Mouse (Mus musculus) NIH3T3 (cell line): Measurements from ENCODE around the gene Tex101.
"Not testable (repeated sequence)": the region's sequence is repeated elsewhere in the genome, so short reads cannot be mapped to it uniquely, and the experiment has no call there.

Experiments used
- DNase-seq: peaks from one replicate; pipeline ENCODE4 v3.0.0-alpha.2; 2012; ENCODE audit warnings: low read depth

Gene Tex101

DNA sequence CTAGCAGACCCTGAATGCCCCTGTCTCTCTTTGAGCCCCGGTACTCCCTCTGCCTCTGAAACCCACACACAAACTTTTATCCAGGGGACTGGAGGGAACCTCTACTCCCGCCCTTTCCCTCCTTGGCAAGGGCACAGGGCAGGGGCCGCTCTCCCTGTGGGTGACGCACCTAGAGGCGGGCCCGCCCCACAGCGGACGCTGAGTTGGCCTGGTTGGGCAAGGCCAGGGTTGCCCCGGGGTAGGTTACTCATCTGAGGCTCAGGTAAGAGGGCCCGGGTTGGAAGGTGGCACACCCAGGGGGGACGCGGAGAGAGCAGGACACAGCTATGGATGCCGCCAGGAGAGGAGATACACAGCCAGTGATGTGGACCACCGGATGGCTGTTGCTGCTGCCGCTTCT is 40.2 kb downstream of the Tex101 start, which contains the start of gene Lypd3:
Gene Lypd3, plus strand, starts transcription at position 287 of the 400 bp plus-strand sequence.
- DNase-seq, result no peak

GRCm38 (mm10) chr7:24630116-24630880 is 46.2 kb downstream of the Tex101 start:
- no peak for DNase-seq

GRCm38 (mm10) chr7:24629672-24630071 is 46.8 kb downstream of the Tex101 start:
- DNase-seq, result no peak

- peak; percentile 84 for DNase-seq
Measured at GRCm38 (mm10) chr7:24628685-24629610, 47.5 kb downstream of the Tex101 start.

- DNase-seq, result no peak
Measured at GRCm38 (mm10) chr7:24622967-24623366, 53.5 kb downstream of the Tex101 start.

- peak; percentile 15 for DNase-seq
Measured at GRCm38 (mm10) chr7:24621193-24621592, 55.3 kb downstream of the Tex101 start.

GRCm38 (mm10) chr7:24619671-24620397 is 56.6 kb downstream of the Tex101 start:
- no peak for DNase-seq

GRCm38 (mm10) chr7:24618374-24618773 is 58.1 kb downstream of the Tex101 start:
- DNase-seq, result not testable (repeated sequence)
